Mouse (Mus musculus): ENCODE results near the gene Fibp.

DNA sequence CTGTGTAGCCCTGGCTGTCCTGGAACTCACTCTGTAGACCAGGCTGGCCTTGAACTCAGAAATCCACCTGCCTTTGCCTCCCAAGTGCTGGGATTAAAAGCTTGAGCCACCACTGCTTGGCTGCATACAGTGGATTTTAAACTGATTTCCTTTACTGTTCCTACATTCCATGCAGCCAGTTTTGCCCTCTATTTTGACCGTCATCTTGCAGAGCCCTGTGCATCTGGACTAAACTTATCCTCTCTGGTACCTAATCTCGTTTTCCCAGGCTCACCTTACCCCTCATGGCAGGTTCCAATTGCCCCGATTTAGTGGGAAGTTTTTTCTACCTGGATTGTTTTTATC is 52.6 kb downstream of the Fibp start:
- TF ChIP-seq CTCF (IDR thresholded peaks at IDR 0.05; ENCODE audit: control insufficient read depth, insufficient read depth, low read length) (no peak), POLR2A (IDR thresholded peaks at IDR 0.05; ENCODE audit: borderline replicate concordance, control insufficient read depth, low read depth, low read length) (no peak)

Data from bone marrow, adult 2 months (tissue).